Mouse (Mus musculus) embryonic facial prominence, embryonic 12.5 days (tissue): Measurements from ENCODE around the gene Etnk1. TPM values are rescaled to one million over a fixed set of nuclear protein-coding genes. Genes with fewer than 3 reads are reported as not detected.

Source experiments
- ATAC-seq: fragments of 200-750 bp; cut with Nextera tagmentation; 2 replicates; pipeline ENCODE4 v1.8.0; 2017; ENCODE audit not compliant: insufficient number of reproducible peaks, insufficient read depth, low FRiP score, low TSS enrichment
- H3K27ac ChIP-seq: fragments of 300-500 bp; sonication (generic); 2 replicates; pipeline ENCODE4 v1.5.1; 2016; ENCODE audit warnings: mild to moderate bottlenecking
- H3K27me3 ChIP-seq: fragments of 300-500 bp; sonication (generic); 2 replicates; pipeline ENCODE4 v1.6.1; 2016; ENCODE audit warnings: mild to moderate bottlenecking, moderate library complexity
- H3K36me3 ChIP-seq: fragments of 300-500 bp; sonication (generic); 2 replicates; pipeline ENCODE4 v1.6.1; 2016; ENCODE audit warnings: mild to moderate bottlenecking
- H3K4me1 ChIP-seq: fragments of 300-500 bp; sonication (generic); 2 replicates; pipeline ENCODE4 v1.6.1; 2016
- H3K4me2 ChIP-seq: fragments of 300-500 bp; sonication (generic); replicated peaks from 2 replicates; pipeline ENCODE4 v1.6.1; 2016; ENCODE audit warnings: mild to moderate bottlenecking, moderate library complexity
- H3K4me3 ChIP-seq: fragments of 300-500 bp; sonication (generic); 2 replicates; pipeline ENCODE4 v1.5.1; 2016; ENCODE audit warnings: mild to moderate bottlenecking
- H3K9ac ChIP-seq: fragments of 300-500 bp; sonication (generic); 2 replicates; pipeline ENCODE4 v1.6.1; 2016; ENCODE audit warnings: mild to moderate bottlenecking, moderate library complexity
- H3K9me3 ChIP-seq: fragments of 300-500 bp; sonication (generic); 2 replicates; pipeline ENCODE4 v1.6.1; 2016; ENCODE audit warnings: mild to moderate bottlenecking, moderate library complexity
- WGBS: fragments of 180-500 bp; shearing (Covaris S2); methylation state at CpG from one replicate; pipeline ENCODE4 v1.1.7; 2016; 5-methylcytosine and 5-hydroxymethylcytosine counted together
- polyA plus RNA-seq: library from polyadenylated mRNA; unstranded; fragments of >200 nt; fragmentation: Nextera tagmentation; extraction: Ambion mirVana; gene quantifications from 2 replicates; pipeline ENCODE4 v1.2.1, GENCODE M21; 2016

The Etnk1 gene
- polyA plus RNA-seq, 1 experiment from 2014 or later: 30.7 TPM

DNA sequence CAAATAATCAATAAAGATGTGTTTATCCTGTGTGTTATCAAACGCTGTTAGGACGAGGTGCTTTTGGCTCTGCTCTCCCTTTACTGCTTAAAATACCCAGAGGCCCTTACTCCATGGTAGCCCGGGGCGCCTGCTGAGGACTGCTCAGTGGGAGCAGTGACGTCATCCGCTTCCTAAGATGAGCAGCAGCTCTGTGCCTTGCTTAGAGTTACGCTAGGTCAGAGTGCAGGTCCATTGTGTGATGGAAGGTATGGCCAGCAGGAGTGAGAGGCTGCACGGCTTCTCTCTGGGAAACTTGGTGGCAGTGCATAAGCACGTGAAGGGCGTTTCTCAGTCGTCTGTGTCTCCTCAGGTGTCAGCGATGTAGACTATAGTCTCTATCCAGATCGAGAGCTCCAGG, 30.0 kb downstream of the Etnk1 start:
- Histone ChIP-seq H3K36me3 (peaks cover 44% of the 10 kb centered on the region), H3K4me2 (no peak overlapping the region), H3K4me1 (peaks cover 3% of the 10 kb centered on the region; the same call in 1 of the 2 replicates), H3K4me3 (no peak overlapping the region), H3K9me3 (no peaks in the 10 kb centered on the region), H3K27me3 (no peaks in the 10 kb centered on the region), H3K9ac (no peak overlapping the region), H3K27ac (no peak overlapping the region)
- 90% methylated on average over 13 of the region's 13 CpGs for WGBS
- ATAC-seq: no peak

DNA sequence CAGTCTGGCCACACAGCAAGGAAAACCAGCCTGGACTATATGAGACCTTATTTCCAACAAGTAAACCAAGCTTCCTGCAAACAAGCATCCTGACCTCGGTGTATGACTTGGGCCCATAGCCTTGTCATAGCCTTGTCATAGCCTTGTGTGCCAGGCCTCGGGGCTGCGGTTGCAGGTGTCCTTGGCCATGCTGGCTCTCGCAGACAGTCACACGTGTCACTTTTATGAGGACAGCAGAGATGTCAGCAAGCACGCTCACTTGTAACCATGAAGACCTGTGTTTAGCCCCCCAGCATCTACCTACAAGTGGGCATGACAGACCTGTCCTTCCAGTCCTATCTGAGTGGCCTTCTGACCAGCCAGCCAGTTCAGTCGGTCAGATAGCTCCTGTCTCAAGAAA, 31.4 kb downstream of the Etnk1 start:
- Histone ChIP-seq H3K27ac (no peak overlapping the region), H3K4me2 (no peak overlapping the region), H3K36me3 (peaks cover 47% of the 10 kb centered on the region), H3K9me3 (no peaks in the 10 kb centered on the region), H3K4me1 (peaks cover 3% of the 10 kb centered on the region; the same call in 1 of the 2 replicates), H3K9ac (no peak overlapping the region), H3K4me3 (no peak overlapping the region), H3K27me3 (no peaks in the 10 kb centered on the region)
- 97% methylated on average over 7 of the region's 7 CpGs for WGBS
- no peak for ATAC-seq

DNA sequence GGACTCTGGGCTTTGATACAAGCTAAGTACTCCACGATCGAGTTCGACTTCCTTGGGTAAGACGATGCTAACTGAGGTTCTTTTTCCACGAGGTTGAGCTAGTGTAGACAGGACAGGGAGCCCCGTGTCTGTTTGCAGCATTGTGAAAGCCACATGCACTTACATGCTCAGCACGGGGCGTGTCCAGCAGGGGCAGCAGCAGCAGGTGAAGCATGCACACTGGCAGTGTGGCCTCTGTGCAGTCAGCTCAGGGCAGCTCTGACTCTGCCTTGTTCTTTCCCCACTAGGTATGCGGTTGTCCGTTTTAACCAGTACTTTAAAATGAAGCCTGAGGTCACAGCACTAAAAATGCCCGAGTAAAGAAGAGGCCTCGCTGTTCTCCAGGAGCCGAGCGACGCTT, 36.1 kb downstream of the Etnk1 start:
- 90% methylated on average over 15 of the region's 15 CpGs for WGBS
- peaks cover 38% of the 10 kb centered on the region for H3K36me3 ChIP-seq
- H3K4me2 ChIP-seq: no peak overlapping the region
- no peak for ATAC-seq
- H3K4me1 ChIP-seq: no peaks in the 10 kb centered on the region
- no peak overlapping the region for H3K27ac ChIP-seq
- no peaks in the 10 kb centered on the region for H3K9me3 ChIP-seq
- no peak overlapping the region for H3K9ac ChIP-seq
- H3K27me3 ChIP-seq: no peaks in the 10 kb centered on the region
- no peak overlapping the region for H3K4me3 ChIP-seq

DNA sequence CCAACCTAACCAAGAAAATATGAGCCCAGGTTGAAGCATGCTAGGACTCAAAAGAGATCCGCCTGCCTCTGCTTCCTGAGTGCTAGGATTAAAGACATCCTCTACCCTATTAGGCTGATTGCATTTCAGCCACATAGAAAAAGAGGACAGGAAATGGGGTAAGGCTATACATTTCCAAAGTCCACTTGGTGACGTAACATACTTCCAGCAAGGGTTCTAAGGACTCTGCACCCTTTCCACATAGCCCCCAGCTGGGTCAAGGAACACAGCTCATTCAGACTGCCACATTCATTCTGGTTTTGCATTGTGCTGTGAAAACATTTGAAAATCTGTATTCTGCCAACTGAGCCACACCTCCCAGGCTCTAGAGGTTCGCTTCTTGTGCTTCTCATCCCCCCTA, 41.9 kb downstream of the Etnk1 start:
- 95% methylated on average over 3 of the region's 3 CpGs for WGBS
- Histone ChIP-seq H3K27ac (no peak overlapping the region), H3K4me1 (no peaks in the 10 kb centered on the region), H3K4me3 (no peak overlapping the region), H3K9ac (no peak overlapping the region), H3K4me2 (no peak overlapping the region), H3K27me3 (no peaks in the 10 kb centered on the region), H3K36me3 (peaks cover 16% of the 10 kb centered on the region), H3K9me3 (no peaks in the 10 kb centered on the region)
- ATAC-seq: no peak

DNA sequence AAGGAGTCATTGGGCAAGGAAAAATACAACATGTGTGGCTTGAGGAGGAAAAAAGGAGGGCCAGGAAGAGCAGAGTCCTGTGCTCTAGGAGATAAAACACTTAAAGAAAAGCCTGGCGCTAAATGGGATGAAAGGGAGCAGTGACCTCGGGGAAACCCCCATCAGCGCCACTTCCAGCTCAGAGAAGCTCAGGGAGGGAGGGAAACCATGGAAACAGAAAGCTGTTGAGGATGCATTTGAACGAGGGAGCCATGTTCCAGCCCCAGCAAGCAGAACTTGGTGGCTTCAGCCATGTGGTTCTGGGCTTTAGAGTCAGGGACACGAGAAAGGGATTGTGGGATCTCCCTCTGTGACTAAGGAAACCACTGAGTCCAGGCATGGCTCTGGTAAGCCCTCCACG, 45.7 kb downstream of the Etnk1 start:
- Histone ChIP-seq H3K9ac (no peak overlapping the region), H3K9me3 (peaks cover 4% of the 10 kb centered on the region; the same call in 1 of the 2 replicates), H3K27me3 (no peaks in the 10 kb centered on the region), H3K4me3 (no peak overlapping the region), H3K27ac (no peak overlapping the region), H3K4me1 (no peaks in the 10 kb centered on the region), H3K36me3 (no peaks in the 10 kb centered on the region), H3K4me2 (no peak overlapping the region)
- ATAC-seq: no peak
- 82% methylated on average over 6 of the region's 6 CpGs for WGBS

GRCm38 (mm10) chr6:143213461-143213860, 46.4 kb downstream of the Etnk1 start:
- H3K9me3 ChIP-seq: peaks cover 4% of the 10 kb centered on the region; the same call in 1 of the 2 replicates
- no peak for ATAC-seq
- H3K9ac ChIP-seq: no peak overlapping the region

DNA sequence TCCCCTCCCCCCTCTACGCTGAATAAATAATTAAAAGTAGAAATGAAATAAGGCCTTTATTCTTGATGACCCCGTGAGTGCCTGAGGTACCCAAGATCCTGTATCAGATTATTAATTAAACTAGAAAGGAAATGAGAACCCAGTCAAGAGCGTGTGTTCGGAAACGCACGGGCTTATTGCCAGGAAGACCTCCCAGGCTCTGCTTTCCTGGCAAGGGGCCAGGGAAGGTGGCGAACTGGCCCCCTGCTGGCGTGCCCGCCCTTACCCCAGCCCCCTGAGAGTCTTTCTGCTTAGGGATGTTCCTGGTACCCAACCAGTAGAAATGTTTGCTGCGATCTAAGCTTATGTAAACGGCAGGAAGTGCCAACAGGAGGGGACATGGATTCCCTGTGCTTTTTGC, 49.2 kb downstream of the Etnk1 start:
- Histone ChIP-seq H3K4me3 (no peak overlapping the region), H3K36me3 (no peaks in the 10 kb centered on the region), H3K27me3 (no peaks in the 10 kb centered on the region), H3K4me2 (no peak overlapping the region), H3K4me1 (no peaks in the 10 kb centered on the region), H3K9ac (no peak overlapping the region), H3K27ac (no peak overlapping the region), H3K9me3 (peaks cover 4% of the 10 kb centered on the region; the same call in 1 of the 2 replicates)
- ATAC-seq: no peak
- 78% methylated on average over 11 of the region's 11 CpGs for WGBS

More at GRCm38 (mm10) chr6:143213461-143213860, 46.4 kb downstream of the Etnk1 start:
- Histone ChIP-seq H3K4me2 (no peak overlapping the region), H3K36me3 (no peaks in the 10 kb centered on the region), H3K27ac (no peak overlapping the region), H3K4me1 (no peaks in the 10 kb centered on the region), H3K4me3 (no peak overlapping the region), H3K27me3 (no peaks in the 10 kb centered on the region)
- WGBS: 96% methylated on average over 6 of the region's 6 CpGs

DNA sequence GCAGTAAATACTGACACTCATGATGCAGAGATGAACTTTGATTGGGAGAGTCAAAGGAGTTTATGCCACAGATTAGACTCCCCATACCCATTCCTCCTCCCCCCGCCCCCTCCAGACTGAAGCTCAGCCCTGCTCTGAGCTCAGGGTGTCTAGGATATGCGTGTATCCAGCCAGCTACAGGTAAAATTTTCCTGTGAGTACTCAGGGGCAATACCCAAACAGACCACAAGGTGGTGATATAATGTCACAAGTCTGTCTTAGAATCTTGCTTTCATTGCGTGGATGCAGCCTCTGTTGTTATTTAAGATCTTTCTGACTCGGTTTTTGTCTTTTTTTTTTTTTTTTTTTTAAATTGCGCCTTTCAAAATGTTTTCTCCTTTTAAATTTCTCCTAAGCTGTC, 52.3 kb downstream of the Etnk1 start:
- Histone ChIP-seq H3K4me3 (no peak overlapping the region), H3K9me3 (peaks cover 4% of the 10 kb centered on the region; the same call in 1 of the 2 replicates), H3K27me3 (no peaks in the 10 kb centered on the region), H3K4me2 (no peak overlapping the region), H3K9ac (no peak overlapping the region), H3K36me3 (no peaks in the 10 kb centered on the region), H3K4me1 (no peaks in the 10 kb centered on the region), H3K27ac (no peak overlapping the region)
- WGBS: 6% methylated on average over 5 of the region's 5 CpGs
- ATAC-seq: no peak

- 81% methylated on average over 8 of the region's 8 CpGs for WGBS
- no peak overlapping the region for H3K4me2 ChIP-seq
- H3K9me3 ChIP-seq: no peaks in the 10 kb centered on the region
- no peaks in the 10 kb centered on the region for H3K36me3 ChIP-seq
- no peaks in the 10 kb centered on the region for H3K27me3 ChIP-seq
- H3K4me3 ChIP-seq: no peak overlapping the region
- H3K27ac ChIP-seq: no peak overlapping the region
- ATAC-seq: no peak
- H3K4me1 ChIP-seq: no peaks in the 10 kb centered on the region
- H3K9ac ChIP-seq: no peak overlapping the region
These were observed 54.2 kb downstream of the Etnk1 start for GRCm38 (mm10) chr6:143221245-143221644.

GRCm38 (mm10) chr6:143224057-143224456, 57.0 kb downstream of the Etnk1 start:
- no peaks in the 10 kb centered on the region for H3K27me3 ChIP-seq
- H3K4me1 ChIP-seq: no peaks in the 10 kb centered on the region
- no peak overlapping the region for H3K4me2 ChIP-seq
- H3K36me3 ChIP-seq: no peaks in the 10 kb centered on the region
- H3K27ac ChIP-seq: no peak overlapping the region
- H3K4me3 ChIP-seq: no peak overlapping the region
- WGBS: 84% methylated on average over 11 of the region's 11 CpGs
- no peak overlapping the region for H3K9ac ChIP-seq
- H3K9me3 ChIP-seq: no peaks in the 10 kb centered on the region
- ATAC-seq: no peak

- Histone ChIP-seq H3K27ac (no peak overlapping the region), H3K4me3 (no peak overlapping the region), H3K4me2 (no peak overlapping the region), H3K4me1 (no peaks in the 10 kb centered on the region), H3K9me3 (no peaks in the 10 kb centered on the region), H3K9ac (no peak overlapping the region), H3K36me3 (no peaks in the 10 kb centered on the region), H3K27me3 (no peaks in the 10 kb centered on the region)
- WGBS: 77% methylated on average over 6 of the region's 6 CpGs
- no peak for ATAC-seq
These were observed 57.9 kb downstream of the Etnk1 start for GRCm38 (mm10) chr6:143224885-143225284.

DNA sequence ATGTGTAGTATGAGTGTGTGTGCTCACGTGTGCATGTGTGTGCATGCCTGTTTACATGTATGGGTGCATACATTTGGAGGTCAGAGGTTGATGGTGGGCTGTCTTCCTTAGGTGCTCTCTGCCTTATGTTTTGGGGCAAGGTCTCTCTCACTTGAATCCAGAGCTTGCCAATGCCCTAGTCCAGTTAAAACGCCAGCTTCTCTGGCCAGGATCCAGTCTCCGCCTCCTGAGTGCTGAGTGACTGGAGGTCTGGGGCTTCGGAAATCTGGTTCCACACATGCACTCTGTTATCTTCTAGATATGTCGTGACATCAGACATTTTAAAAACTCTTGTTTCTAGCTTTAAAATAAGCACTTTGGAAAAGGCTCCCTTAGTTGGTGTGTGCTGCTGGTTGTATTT, 61.7 kb downstream of the Etnk1 start:
- Histone ChIP-seq H3K4me1 (no peaks in the 10 kb centered on the region), H3K4me2 (no peak overlapping the region), H3K27ac (no peak overlapping the region), H3K36me3 (no peaks in the 10 kb centered on the region), H3K9me3 (no peaks in the 10 kb centered on the region), H3K4me3 (no peak overlapping the region), H3K27me3 (no peaks in the 10 kb centered on the region), H3K9ac (no peak overlapping the region)
- 81% methylated on average over 5 of the region's 5 CpGs for WGBS
- no peak for ATAC-seq

GRCm38 (mm10) chr6:143229906-143230305, 62.9 kb downstream of the Etnk1 start:
- WGBS: 75% methylated on average over 8 of the region's 8 CpGs
- Histone ChIP-seq H3K27me3 (no peaks in the 10 kb centered on the region), H3K9ac (no peak overlapping the region), H3K4me2 (no peak overlapping the region), H3K9me3 (no peaks in the 10 kb centered on the region), H3K36me3 (no peaks in the 10 kb centered on the region), H3K27ac (no peak overlapping the region), H3K4me3 (no peak overlapping the region), H3K4me1 (no peaks in the 10 kb centered on the region)
- ATAC-seq: no peak
